Mouse (Mus musculus): ENCODE measurements around the gene Gm19935. TPM values are rescaled to one million over a fixed set of nuclear protein-coding genes. Genes with fewer than 3 reads are reported as not detected.
A peak's percentile ranks its signal among the peaks of the same experiment; 100 is the strongest.

The Gm19935 gene
- polyA plus RNA-seq, 1 experiment from 2014 or later = 0.24 TPM

GRCm38 (mm10) chr8:90849462-90850050 is 32.4 kb upstream of the Gm19935 start:
- Histone ChIP-seq H3K9ac (ENCODE audit: low read length) (no peak overlapping the region), H3K4me3 (ENCODE audit: low read length) (no peak overlapping the region), H3K4me2 (ENCODE audit: low read depth, low read length) (no peak overlapping the region), H3K27me3 (ENCODE audit: control insufficient read depth, insufficient read depth, low read length) (no peaks in the 10 kb centered on the region), H3K4me1 (ENCODE audit: control insufficient read depth, insufficient read depth, low read length) (peaks cover 5% of the 10 kb centered on the region), H3K27ac (ENCODE audit: low read length) (no peak overlapping the region), H3K9me3 (replicated peaks; ENCODE audit: control insufficient read depth, low read length) (no peaks in the 10 kb centered on the region), H3K36me3 (ENCODE audit: control insufficient read depth, insufficient read depth) (no peaks in the 10 kb centered on the region)
- no peak for ATAC-seq (replicated peaks; ENCODE audit: extremely low read depth, insufficient read depth, low FRiP score)
- 69% methylated on average over 11 of the region's 11 CpGs for WGBS

- no peaks in the 10 kb centered on the region for H3K4me1 ChIP-seq (ENCODE audit: control insufficient read depth, insufficient read depth, low read length)
- no peak for ATAC-seq (replicated peaks; ENCODE audit: extremely low read depth, insufficient read depth, low FRiP score)
- no peaks in the 10 kb centered on the region for H3K9me3 ChIP-seq (replicated peaks; ENCODE audit: control insufficient read depth, low read length)
- no peak overlapping the region for H3K4me3 ChIP-seq (ENCODE audit: low read length)
- WGBS = 91% methylated on average over 7 of the region's 7 CpGs
- no peak overlapping the region for H3K27ac ChIP-seq (ENCODE audit: low read length)
- H3K27me3 ChIP-seq (ENCODE audit: control insufficient read depth, insufficient read depth, low read length) = no peaks in the 10 kb centered on the region
- no peak overlapping the region for H3K9ac ChIP-seq (ENCODE audit: low read length)
- no peak overlapping the region for H3K4me2 ChIP-seq (ENCODE audit: low read depth, low read length)
- no peaks in the 10 kb centered on the region for H3K36me3 ChIP-seq (ENCODE audit: control insufficient read depth, insufficient read depth)
These were observed 30.8 kb upstream of the Gm19935 start for GRCm38 (mm10) chr8:90847980-90848379.

GRCm38 (mm10) chr8:90844179-90844967 is 27.2 kb upstream of the Gm19935 start:
- H3K36me3 ChIP-seq (ENCODE audit: control insufficient read depth, insufficient read depth) = no peaks in the 10 kb centered on the region
- no peaks in the 10 kb centered on the region for H3K9me3 ChIP-seq (replicated peaks; ENCODE audit: control insufficient read depth, low read length)
- H3K4me1 ChIP-seq (ENCODE audit: control insufficient read depth, insufficient read depth, low read length) = peaks cover 4% of the 10 kb centered on the region; the same call in 1 of the 2 replicates
- no peak overlapping the region for H3K27ac ChIP-seq (ENCODE audit: low read length)
- no peak overlapping the region for H3K9ac ChIP-seq (ENCODE audit: low read length)
- WGBS = 67% methylated on average over 9 of the region's 9 CpGs
- no peak for ATAC-seq (replicated peaks; ENCODE audit: extremely low read depth, insufficient read depth, low FRiP score)
- H3K4me2 ChIP-seq (ENCODE audit: low read depth, low read length) = no peak overlapping the region
- no peaks in the 10 kb centered on the region for H3K27me3 ChIP-seq (ENCODE audit: control insufficient read depth, insufficient read depth, low read length)
- no peak overlapping the region for H3K4me3 ChIP-seq (ENCODE audit: low read length)

- Histone ChIP-seq H3K4me2 (ENCODE audit: low read depth, low read length) (no peak overlapping the region), H3K4me1 (ENCODE audit: control insufficient read depth, insufficient read depth, low read length) (peaks cover 4% of the 10 kb centered on the region; the same call in 1 of the 2 replicates), H3K9ac (ENCODE audit: low read length) (no peak overlapping the region), H3K9me3 (replicated peaks; ENCODE audit: control insufficient read depth, low read length) (no peaks in the 10 kb centered on the region), H3K36me3 (ENCODE audit: control insufficient read depth, insufficient read depth) (no peaks in the 10 kb centered on the region), H3K4me3 (ENCODE audit: low read length) (no peak overlapping the region), H3K27me3 (ENCODE audit: control insufficient read depth, insufficient read depth, low read length) (no peaks in the 10 kb centered on the region), H3K27ac (ENCODE audit: low read length) (no peak overlapping the region)
- 80% methylated on average over 6 of the region's 6 CpGs for WGBS
- no peak for ATAC-seq (replicated peaks; ENCODE audit: extremely low read depth, insufficient read depth, low FRiP score)
These were observed 25.9 kb upstream of the Gm19935 start for GRCm38 (mm10) chr8:90843127-90843526.

GRCm38 (mm10) chr8:90841321-90841720 is 24.1 kb upstream of the Gm19935 start:
- Histone ChIP-seq H3K27me3 (ENCODE audit: control insufficient read depth, insufficient read depth, low read length) (no peaks in the 10 kb centered on the region), H3K9me3 (replicated peaks; ENCODE audit: control insufficient read depth, low read length) (no peaks in the 10 kb centered on the region), H3K27ac (ENCODE audit: low read length) (no peak overlapping the region), H3K9ac (ENCODE audit: low read length) (no peak overlapping the region), H3K4me2 (ENCODE audit: low read depth, low read length) (no peak overlapping the region), H3K36me3 (ENCODE audit: control insufficient read depth, insufficient read depth) (no peaks in the 10 kb centered on the region), H3K4me1 (ENCODE audit: control insufficient read depth, insufficient read depth, low read length) (peaks cover 4% of the 10 kb centered on the region; the same call in 1 of the 2 replicates), H3K4me3 (ENCODE audit: low read length) (no peak overlapping the region)
- WGBS = 62% methylated on average over 13 of the region's 13 CpGs
- ATAC-seq (replicated peaks; ENCODE audit: extremely low read depth, insufficient read depth, low FRiP score) = peak; percentile 41; the same call in 1 of the 2 replicates

- no peak for ATAC-seq (replicated peaks; ENCODE audit: extremely low read depth, insufficient read depth, low FRiP score)
- Histone ChIP-seq H3K4me1 (ENCODE audit: control insufficient read depth, insufficient read depth, low read length) (peaks cover 4% of the 10 kb centered on the region; the same call in 1 of the 2 replicates), H3K4me2 (ENCODE audit: low read depth, low read length) (no peak overlapping the region), H3K36me3 (ENCODE audit: control insufficient read depth, insufficient read depth) (no peaks in the 10 kb centered on the region), H3K4me3 (ENCODE audit: low read length) (no peak overlapping the region), H3K9me3 (replicated peaks; ENCODE audit: control insufficient read depth, low read length) (no peaks in the 10 kb centered on the region), H3K27me3 (ENCODE audit: control insufficient read depth, insufficient read depth, low read length) (no peaks in the 10 kb centered on the region), H3K27ac (ENCODE audit: low read length) (no peak overlapping the region), H3K9ac (ENCODE audit: low read length) (no peak overlapping the region)
- 65% methylated on average over 11 of the region's 11 CpGs for WGBS
These were observed 22.8 kb upstream of the Gm19935 start for GRCm38 (mm10) chr8:90839725-90840714.

GRCm38 (mm10) chr8:90837440-90837839 is 20.2 kb upstream of the Gm19935 start:
- Histone ChIP-seq H3K27me3 (ENCODE audit: control insufficient read depth, insufficient read depth, low read length) (no peaks in the 10 kb centered on the region), H3K4me1 (ENCODE audit: control insufficient read depth, insufficient read depth, low read length) (no peaks in the 10 kb centered on the region), H3K4me3 (ENCODE audit: low read length) (no peak overlapping the region), H3K9ac (ENCODE audit: low read length) (no peak overlapping the region), H3K36me3 (ENCODE audit: control insufficient read depth, insufficient read depth) (no peaks in the 10 kb centered on the region), H3K9me3 (replicated peaks; ENCODE audit: control insufficient read depth, low read length) (no peaks in the 10 kb centered on the region), H3K4me2 (ENCODE audit: low read depth, low read length) (no peak overlapping the region), H3K27ac (ENCODE audit: low read length) (no peak overlapping the region)
- ATAC-seq (replicated peaks; ENCODE audit: extremely low read depth, insufficient read depth, low FRiP score) = no peak
- 83% methylated on average over 6 of the region's 6 CpGs for WGBS

- no peak overlapping the region for H3K4me3 ChIP-seq (ENCODE audit: low read length)
- no peak overlapping the region for H3K4me2 ChIP-seq (ENCODE audit: low read depth, low read length)
- no peaks in the 10 kb centered on the region for H3K9me3 ChIP-seq (replicated peaks; ENCODE audit: control insufficient read depth, low read length)
- no peak for ATAC-seq (replicated peaks; ENCODE audit: extremely low read depth, insufficient read depth, low FRiP score)
- 67% methylated on average over 3 of the region's 3 CpGs for WGBS
- H3K4me1 ChIP-seq (ENCODE audit: control insufficient read depth, insufficient read depth, low read length) = no peaks in the 10 kb centered on the region
- H3K9ac ChIP-seq (ENCODE audit: low read length) = no peak overlapping the region
- H3K27ac ChIP-seq (ENCODE audit: low read length) = no peak overlapping the region
- H3K36me3 ChIP-seq (ENCODE audit: control insufficient read depth, insufficient read depth) = no peaks in the 10 kb centered on the region
- H3K27me3 ChIP-seq (ENCODE audit: control insufficient read depth, insufficient read depth, low read length) = no peaks in the 10 kb centered on the region
These were observed 17.1 kb upstream of the Gm19935 start for GRCm38 (mm10) chr8:90834321-90834672.
